Mouse (Mus musculus): ENCODE results near the gene Gm21776.
"Not testable (repeated sequence)": the region's sequence is repeated elsewhere in the genome, so short reads cannot be mapped to it uniquely, and the experiment has no call there.

Gene Gm21776

DNA sequence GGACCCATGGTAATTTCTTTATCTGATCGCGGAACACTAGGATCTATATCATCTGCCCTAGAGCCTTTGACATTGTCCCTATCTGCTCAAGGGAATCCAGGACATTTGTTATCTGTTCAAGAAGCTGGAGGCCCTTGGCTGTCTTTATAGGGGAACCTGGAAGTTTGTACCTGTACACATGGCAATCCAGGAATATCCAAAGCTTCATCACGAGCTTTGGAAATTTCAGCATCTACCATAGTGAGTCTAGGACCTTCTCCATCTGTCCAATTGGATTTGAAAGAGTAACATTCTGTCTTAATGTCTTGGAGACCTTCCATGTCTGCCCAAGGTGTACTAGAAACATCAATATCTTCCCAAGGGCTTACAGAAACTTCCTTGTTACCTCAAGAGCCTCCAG is at the start of gene Gm21776:
TSS of gene Gm21776 (plus strand) at position 301 of the 400 bp plus-strand sequence.
- not testable (repeated sequence) for DNase-seq (ENCODE audit: low spot score in 2 of 2)

All from natural killer cell, adult 2 months (primary cell).